Mouse (Mus musculus) intestine, postnatal 0 days (tissue): ENCODE data around the gene Ak6. TPM values are rescaled to one million over a fixed set of nuclear protein-coding genes. Genes with fewer than 3 reads are reported as not detected.
A peak's percentile ranks its signal among the peaks of the same experiment; 100 is the strongest.

ENCODE experiments used
- ATAC-seq: fragments of 200-750 bp; cut with Nextera tagmentation; 2 replicates; pipeline ENCODE4 v1.8.0; 2017; ENCODE audit warnings: mild to moderate bottlenecking, moderate TSS enrichment, moderate library complexity
- H3K27ac ChIP-seq: fragments of 300-500 bp; sonication (generic); 2 replicates; pipeline ENCODE4 v1.5.1; 2014; ENCODE audit warnings: mild to moderate bottlenecking, low read depth, low read length, moderate library complexity
- H3K27me3 ChIP-seq: fragments of 300-500 bp; sonication (generic); replicated peaks from 2 replicates; pipeline ENCODE4 v1.6.1; 2014; ENCODE audit warnings: low read length, mixed read lengths; ENCODE audit not compliant: control insufficient read depth, insufficient read depth
- H3K36me3 ChIP-seq: fragments of 300-500 bp; sonication (generic); 2 replicates; pipeline ENCODE4 v1.6.1; 2014; ENCODE audit warnings: mild to moderate bottlenecking, moderate library complexity; ENCODE audit not compliant: control insufficient read depth, insufficient read depth
- H3K4me1 ChIP-seq: fragments of 300-500 bp; sonication (generic); replicated peaks from 2 replicates; pipeline ENCODE4 v1.6.1; 2014; ENCODE audit warnings: antibody characterized with exemption, low read length, mixed read lengths; ENCODE audit not compliant: control insufficient read depth, insufficient read depth
- H3K4me2 ChIP-seq: fragments of 300-500 bp; sonication (generic); replicated peaks from 2 replicates; pipeline ENCODE4 v1.6.1; 2014; ENCODE audit warnings: low read depth, mild to moderate bottlenecking, moderate library complexity
- H3K4me3 ChIP-seq: fragments of 300-500 bp; sonication (generic); 2 replicates; pipeline ENCODE4 v1.5.1; 2014; ENCODE audit warnings: low read depth, low read length
- H3K9ac ChIP-seq: fragments of 300-500 bp; sonication (generic); 2 replicates; pipeline ENCODE4 v1.6.1; 2014; ENCODE audit warnings: mild to moderate bottlenecking, low read depth, low read length
- H3K9me3 ChIP-seq: fragments of 300-500 bp; sonication (generic); 2 replicates; pipeline ENCODE4 v1.6.1; 2016; ENCODE audit warnings: mixed run types; ENCODE audit not compliant: control insufficient read depth
- CTCF ChIP-seq: sonication (generic); IDR thresholded peaks from 2 replicates; pipeline ENCODE4 v1.5.1; 2016; ENCODE audit warnings: low read depth, mild to moderate bottlenecking, control low read depth, antibody characterized with exemption, moderate library complexity
- WGBS: fragments of 180-500 bp; shearing (Covaris S2); extraction: QIAGEN DNeasy Blood & Tissue Kit; methylation state at CpG from one replicate; pipeline ENCODE4 v1.1.7; 2014; 5-methylcytosine and 5-hydroxymethylcytosine counted together
- polyA plus RNA-seq: library from polyadenylated mRNA; unstranded; fragments of >200 nt; fragmentation: Nextera tagmentation; extraction: Ambion mirVana; gene quantifications from 2 replicates; pipeline ENCODE4 v1.2.1, GENCODE M21; 2015

The Ak6 gene
- polyA plus RNA-seq = 143 and 156 TPM in 2 replicates

DNA sequence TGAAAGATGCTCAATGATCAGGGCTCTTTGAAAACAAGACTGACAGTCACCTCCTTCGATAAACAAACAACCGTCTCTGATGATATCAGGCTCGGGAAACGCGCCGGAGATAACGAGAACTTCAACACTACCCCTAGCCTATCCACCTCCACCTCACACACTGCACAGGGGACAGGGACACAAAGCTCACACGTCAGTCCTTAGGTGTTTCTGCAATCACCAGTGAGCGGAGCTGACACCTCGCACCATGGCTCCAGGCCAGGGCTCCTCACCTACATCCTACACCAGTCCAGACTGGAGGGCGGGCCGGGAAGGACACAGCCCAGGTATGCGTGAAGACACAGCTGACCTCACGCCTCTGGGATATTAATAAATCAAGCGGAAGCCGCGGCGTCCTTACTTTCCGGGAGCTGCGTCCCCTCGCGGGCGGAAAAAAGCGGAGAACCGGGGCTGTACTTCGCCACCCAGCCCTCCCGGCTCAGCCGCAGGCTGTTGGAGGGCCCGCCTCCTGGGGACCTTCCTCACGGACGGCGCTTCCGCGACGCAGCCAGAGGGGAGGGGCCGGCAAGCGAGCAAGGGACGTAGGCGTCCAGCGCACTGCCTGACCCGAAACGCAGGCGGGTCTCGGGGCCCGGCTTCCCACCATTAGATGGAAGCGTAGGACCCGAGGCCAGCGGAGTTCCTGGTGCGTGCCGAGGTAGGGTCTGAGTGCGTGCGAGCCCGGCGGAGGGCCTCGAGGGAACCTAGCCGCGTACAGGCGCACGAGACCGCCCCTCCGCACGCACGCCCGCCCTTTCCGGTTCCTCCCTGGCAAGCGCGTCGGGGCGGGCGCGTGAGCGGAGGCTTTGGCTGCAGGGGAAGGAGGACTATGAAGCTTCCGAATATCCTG lies at the start of gene Ak6, which contains the start of gene Rad17:
Gene Ak6 (plus strand): TSS at position 430 of the 889 bp plus-strand sequence.
Gene Rad17 (minus strand): TSS at position 502 of the 889 bp plus-strand sequence.
- under 1% methylated on average over 67 of the region's 73 CpGs for WGBS
- H3K9me3 ChIP-seq = no peaks in the 10 kb centered on the region
- peak within 1 kb of the TSS; percentile 75 for H3K4me3 ChIP-seq

DNA sequence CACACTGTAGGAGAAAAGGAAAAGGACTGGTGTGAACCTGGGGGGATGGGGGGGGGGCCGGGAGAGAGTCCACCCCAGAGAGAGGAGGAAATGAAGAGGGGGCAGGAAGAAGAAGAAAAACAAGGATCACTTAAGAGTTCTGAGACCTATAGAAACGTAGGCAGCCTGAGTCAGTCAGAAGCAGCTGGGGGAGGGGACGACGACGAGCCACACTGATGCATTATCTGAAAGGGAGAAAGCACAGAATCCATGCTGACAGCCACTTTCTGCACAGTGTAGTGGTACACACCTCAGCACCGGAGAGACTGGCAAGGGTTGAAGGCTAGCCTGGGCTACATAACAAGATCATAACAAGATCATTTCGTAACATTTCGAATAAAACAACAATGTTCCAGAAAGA lies 49.7 kb upstream of the Ak6 start:
- H3K9me3 ChIP-seq = no peaks in the 10 kb centered on the region
- peak; percentile 16; the same call in 1 of the 2 replicates for ATAC-seq
- H3K27ac ChIP-seq = peak overlapping the region; percentile 63
- H3K4me1 ChIP-seq = no peaks in the 10 kb centered on the region
- 49% methylated on average over 8 of the region's 8 CpGs for WGBS
- H3K27me3 ChIP-seq = no peaks in the 10 kb centered on the region
- peak overlapping the region; percentile 18; the same call in 1 of the 2 replicates for H3K4me2 ChIP-seq
- no peak overlapping the region for H3K4me3 ChIP-seq
- H3K36me3 ChIP-seq = peaks cover 18% of the 10 kb centered on the region; the same call in 1 of the 2 replicates
- no peak overlapping the region for H3K9ac ChIP-seq
- TF ChIP-seq CTCF = no peak

More for the DNA sequence above, at the start of gene Ak6, which contains the start of gene Rad17:
- no peaks in the 10 kb centered on the region for H3K27me3 ChIP-seq
- no peaks in the 10 kb centered on the region for H3K4me1 ChIP-seq
- ATAC-seq = peak; percentile 99
- H3K4me2 ChIP-seq = peak within 1 kb of the TSS; percentile 75
- peaks cover 5% of the 10 kb centered on the region; the same call in 1 of the 2 replicates for H3K36me3 ChIP-seq
- peak within 1 kb of the TSS; percentile 87 for H3K9ac ChIP-seq
- peak; percentile 58 for TF ChIP-seq CTCF
- peak within 1 kb of the TSS; percentile 93 for H3K27ac ChIP-seq

DNA sequence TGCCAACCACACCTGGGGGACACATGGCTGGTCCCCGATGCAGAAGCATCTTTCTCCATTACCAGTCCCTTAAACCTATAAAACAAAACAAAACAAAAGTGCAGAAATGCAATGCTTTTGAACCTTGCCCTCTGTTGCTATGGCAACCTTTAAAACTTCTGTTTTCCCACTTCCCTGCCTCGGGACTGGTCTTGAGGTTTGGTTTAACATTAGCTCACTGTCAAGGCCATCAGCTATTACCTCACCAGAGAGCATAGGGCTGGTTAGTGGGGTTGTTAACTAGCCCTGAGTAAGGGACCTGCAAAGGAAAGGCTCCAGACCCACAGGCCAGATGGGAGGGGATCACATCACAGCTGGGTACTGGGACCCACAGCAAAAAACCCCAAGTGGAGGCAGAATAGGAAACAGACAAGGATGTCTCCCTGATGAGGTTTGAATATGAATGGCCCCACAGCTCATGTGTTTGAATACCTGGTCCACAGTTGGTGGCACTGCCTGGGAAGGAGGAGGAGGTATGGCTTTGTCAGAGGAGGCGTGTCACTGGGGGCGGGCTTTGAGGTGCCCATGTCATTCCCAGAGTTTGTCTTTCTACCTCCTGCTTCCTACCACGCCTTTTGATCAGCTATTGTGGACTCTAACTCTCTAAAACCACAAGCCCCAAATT lies 48.4 kb upstream of the Ak6 start:
- WGBS = 39% methylated on average over 5 of the region's 5 CpGs
- H3K27ac ChIP-seq = peak overlapping the region; percentile 74
- peak; percentile 87 for ATAC-seq

DNA sequence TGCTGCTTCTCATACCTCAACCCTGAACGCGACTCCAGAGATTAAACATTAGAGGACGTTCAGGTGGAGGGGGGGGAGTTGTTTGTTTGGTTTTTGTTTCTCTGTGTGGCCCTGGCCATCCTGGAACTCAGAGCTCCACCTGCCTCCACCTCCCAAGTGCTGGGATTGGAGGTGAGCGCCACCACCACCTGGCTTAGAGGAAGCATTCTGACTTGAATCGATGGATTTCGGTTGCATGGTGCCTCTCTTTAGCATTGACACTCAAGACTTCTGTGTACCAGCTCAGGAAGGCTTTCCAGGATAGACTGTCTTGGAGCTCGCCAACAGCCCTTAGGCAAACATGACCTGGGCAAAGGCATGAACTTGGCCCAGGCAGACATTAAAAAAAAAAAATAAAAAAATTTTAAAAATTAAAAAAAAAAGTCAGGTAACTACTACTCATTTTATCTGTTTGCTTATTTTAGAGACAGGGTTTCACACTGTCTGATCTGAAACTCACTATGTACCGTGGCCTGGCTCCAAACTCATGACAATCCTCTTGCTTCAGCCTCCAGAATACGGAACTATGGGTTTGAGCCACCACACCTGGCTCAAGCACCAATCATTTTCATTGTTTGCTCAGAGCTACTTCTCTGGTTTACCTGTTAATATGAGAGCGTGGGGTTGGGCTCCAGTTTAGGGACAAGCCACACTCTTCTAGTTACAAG lies 47.6 kb upstream of the Ak6 start:
- no peaks in the 10 kb centered on the region for H3K9me3 ChIP-seq
- no peak overlapping the region for H3K9ac ChIP-seq
- no peak overlapping the region for H3K4me2 ChIP-seq
- H3K4me3 ChIP-seq = no peak overlapping the region
- H3K4me1 ChIP-seq = 0 out of 2 replicates have a peak, but pooled peaks cover 5% of the 10 kb centered on the region
- TF ChIP-seq CTCF = no peak
- peak overlapping the region; percentile 74 for H3K27ac ChIP-seq
- 88% methylated on average over 10 of the region's 10 CpGs for WGBS
- H3K27me3 ChIP-seq = no peaks in the 10 kb centered on the region
- H3K36me3 ChIP-seq = peaks cover 15% of the 10 kb centered on the region; the same call in 1 of the 2 replicates
- no peak for ATAC-seq

More for the DNA sequence above, 48.4 kb upstream of the Ak6 start:
- Histone ChIP-seq H3K4me2 (peak overlapping the region; percentile 35; the same call in 1 of the 2 replicates), H3K9ac (no peak overlapping the region), H3K9me3 (no peaks in the 10 kb centered on the region), H3K27me3 (no peaks in the 10 kb centered on the region), H3K4me1 (0 out of 2 replicates have a peak, but pooled peaks cover 5% of the 10 kb centered on the region), H3K36me3 (peaks cover 9% of the 10 kb centered on the region; the same call in 1 of the 2 replicates), H3K4me3 (no peak overlapping the region)
- no peak for TF ChIP-seq CTCF

DNA sequence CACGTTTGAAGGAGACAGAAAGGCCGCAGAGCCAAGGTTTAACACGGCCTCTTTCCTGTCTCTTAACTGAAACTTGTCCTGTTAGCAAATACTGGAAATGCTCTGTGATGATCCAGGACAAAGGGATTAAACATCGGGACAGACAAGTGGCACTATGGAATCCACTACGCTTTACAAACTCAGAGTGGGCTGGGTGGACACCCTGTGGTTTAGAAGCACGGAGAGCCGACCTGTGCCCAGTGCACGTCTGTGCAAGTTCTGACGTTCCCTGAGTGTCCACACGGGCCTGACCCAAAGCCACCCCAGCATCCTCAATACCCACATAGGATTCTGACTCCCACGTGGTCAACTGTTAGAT lies 47.1 kb upstream of the Ak6 start:
- no peak for ATAC-seq
- Histone ChIP-seq H3K9me3 (no peaks in the 10 kb centered on the region), H3K9ac (no peak overlapping the region), H3K4me2 (no peak overlapping the region), H3K4me1 (0 out of 2 replicates have a peak, but pooled peaks cover 5% of the 10 kb centered on the region), H3K36me3 (peaks cover 15% of the 10 kb centered on the region; the same call in 1 of the 2 replicates), H3K27me3 (no peaks in the 10 kb centered on the region), H3K27ac (peak overlapping the region; percentile 10; the same call in 1 of the 2 replicates), H3K4me3 (no peak overlapping the region)
- WGBS = 90% methylated on average over 11 of the region's 11 CpGs
- no peak for TF ChIP-seq CTCF
